Mouse (Mus musculus) lung, postnatal 14 days (tissue): ENCODE data around the gene Ephb1.

ENCODE experiments used
- DNase-seq: peaks from one replicate; pipeline ENCODE4 v3.0.0; 2021

The Ephb1 gene

GRCm38 (mm10) chr9:101956228-101956627, 398.3 kb downstream of the Ephb1 start:
- no peak for DNase-seq

- DNase-seq = no peak
Observed at GRCm38 (mm10) chr9:101954529-101954928, 400.0 kb downstream of the Ephb1 start.

- no peak for DNase-seq
Observed at GRCm38 (mm10) chr9:101950101-101950500, 404.4 kb downstream of the Ephb1 start.

- DNase-seq = no peak
Observed at GRCm38 (mm10) chr9:101945814-101946213, 408.7 kb downstream of the Ephb1 start.

- no peak for DNase-seq
Observed at GRCm38 (mm10) chr9:101945326-101945725, 409.2 kb downstream of the Ephb1 start.

GRCm38 (mm10) chr9:101942058-101942669, 412.3 kb downstream of the Ephb1 start:
- no peak for DNase-seq

GRCm38 (mm10) chr9:101940182-101940581, 414.3 kb downstream of the Ephb1 start:
- DNase-seq = no peak

- no peak for DNase-seq
Observed at GRCm38 (mm10) chr9:101939006-101939405, 415.5 kb downstream of the Ephb1 start.

GRCm38 (mm10) chr9:101938066-101938465, 416.4 kb downstream of the Ephb1 start:
- DNase-seq = no peak

GRCm38 (mm10) chr9:101934887-101935286, 419.6 kb downstream of the Ephb1 start:
- DNase-seq = no peak

- DNase-seq = no peak
Observed at GRCm38 (mm10) chr9:101933946-101934573, 420.4 kb downstream of the Ephb1 start.

GRCm38 (mm10) chr9:101924829-101925228, 429.7 kb downstream of the Ephb1 start:
- no peak for DNase-seq

- no peak for DNase-seq
Observed at GRCm38 (mm10) chr9:101922846-101923245, 431.6 kb downstream of the Ephb1 start.

GRCm38 (mm10) chr9:101919324-101919723, 435.2 kb downstream of the Ephb1 start:
- no peak for DNase-seq

GRCm38 (mm10) chr9:101918771-101919170, 435.7 kb downstream of the Ephb1 start:
- no peak for DNase-seq

GRCm38 (mm10) chr9:101915082-101915481, 439.4 kb downstream of the Ephb1 start:
- DNase-seq = no peak

- peak; percentile 62 for DNase-seq
Observed at GRCm38 (mm10) chr9:101911176-101911866, 443.2 kb downstream of the Ephb1 start.

- no peak for DNase-seq
Observed at GRCm38 (mm10) chr9:101909491-101909890, 445.0 kb downstream of the Ephb1 start.

- DNase-seq = no peak
Observed at GRCm38 (mm10) chr9:101908849-101909248, 445.6 kb downstream of the Ephb1 start.

- no peak for DNase-seq
Observed at GRCm38 (mm10) chr9:101907747-101908255, 446.7 kb downstream of the Ephb1 start.

- no peak for DNase-seq
Observed at GRCm38 (mm10) chr9:101903406-101903805, 451.1 kb downstream of the Ephb1 start.

GRCm38 (mm10) chr9:101897851-101898250, 456.6 kb downstream of the Ephb1 start:
- no peak for DNase-seq

GRCm38 (mm10) chr9:101883295-101883694, 471.2 kb downstream of the Ephb1 start:
- no peak for DNase-seq
